Mouse (Mus musculus): ENCODE data around the gene Tspan14. TPM values are rescaled to one million over a fixed set of nuclear protein-coding genes. Genes with fewer than 3 reads are reported as not detected.

Gene Tspan14
- polyA plus RNA-seq, 1 experiment from 2014 or later = 77.3 TPM

GRCm38 (mm10) chr14:40885225-40885624, 81.4 kb downstream of the Tspan14 start:
- TF ChIP-seq CTCF (IDR thresholded peaks at IDR 0.05) (no peak), EP300 (IDR thresholded peaks at IDR 0.05) (no peak)
- Histone ChIP-seq H3K4me2 (replicated peaks; ENCODE audit: low read depth, low read length) (peak overlapping the region; percentile 32), H3K27me3 (replicated peaks; ENCODE audit: insufficient read depth, low read length) (no peaks in the 10 kb centered on the region), H3K4me1 (ENCODE audit: insufficient read depth, low read depth, low read length) (no peaks in the 10 kb centered on the region; the same call in 1 of the 2 replicates), H3K9ac (replicated peaks; ENCODE audit: low read depth) (no peak overlapping the region), H3K36me3 (ENCODE audit: insufficient read depth, low read length) (no peaks in the 10 kb centered on the region), H3K9me3 (ENCODE audit: low read length) (no peaks in the 10 kb centered on the region), H3K4me3 (ENCODE audit: low read depth, low read length) (peak overlapping the region; percentile 10; the same call in 1 of the 2 replicates), H3K27ac (ENCODE audit: low read length) (peak overlapping the region; percentile 66)
- peak; percentile 72 for DNase-seq (ENCODE audit: low spot score)
- peak; percentile 83 for ATAC-seq
- 17% methylated on average over 4 of the region's 4 CpGs for WGBS

- no peak for DNase-seq (ENCODE audit: low spot score)
- H3K27ac ChIP-seq (ENCODE audit: low read length) = no peak overlapping the region
- no peaks in the 10 kb centered on the region for H3K4me1 ChIP-seq (ENCODE audit: insufficient read depth, low read depth, low read length)
- no peak overlapping the region for H3K4me2 ChIP-seq (replicated peaks; ENCODE audit: low read depth, low read length)
- H3K27me3 ChIP-seq (replicated peaks; ENCODE audit: insufficient read depth, low read length) = no peaks in the 10 kb centered on the region
- H3K4me3 ChIP-seq (ENCODE audit: low read depth, low read length) = no peak overlapping the region
- H3K9ac ChIP-seq (replicated peaks; ENCODE audit: low read depth) = no peak overlapping the region
- no peaks in the 10 kb centered on the region for H3K36me3 ChIP-seq (ENCODE audit: insufficient read depth, low read length)
- no peaks in the 10 kb centered on the region for H3K9me3 ChIP-seq (ENCODE audit: low read length)
- TF ChIP-seq CTCF (IDR thresholded peaks at IDR 0.05) = no peak
- no peak for TF ChIP-seq EP300 (IDR thresholded peaks at IDR 0.05)
- ATAC-seq = no peak
Measured at GRCm38 (mm10) chr14:40874565-40874964, 92.0 kb downstream of the Tspan14 start.

GRCm38 (mm10) chr14:40873961-40874360, 92.6 kb downstream of the Tspan14 start:
- Histone ChIP-seq H3K27ac (ENCODE audit: low read length) (no peak overlapping the region), H3K36me3 (ENCODE audit: insufficient read depth, low read length) (no peaks in the 10 kb centered on the region), H3K4me3 (ENCODE audit: low read depth, low read length) (no peak overlapping the region), H3K27me3 (replicated peaks; ENCODE audit: insufficient read depth, low read length) (no peaks in the 10 kb centered on the region), H3K4me1 (ENCODE audit: insufficient read depth, low read depth, low read length) (no peaks in the 10 kb centered on the region), H3K9me3 (ENCODE audit: low read length) (no peaks in the 10 kb centered on the region), H3K4me2 (replicated peaks; ENCODE audit: low read depth, low read length) (no peak overlapping the region), H3K9ac (replicated peaks; ENCODE audit: low read depth) (no peak overlapping the region)
- WGBS = 83% methylated on average over 5 of the region's 5 CpGs
- no peak for DNase-seq (ENCODE audit: low spot score)
- no peak for ATAC-seq
- TF ChIP-seq CTCF (IDR thresholded peaks at IDR 0.05) (no peak), EP300 (IDR thresholded peaks at IDR 0.05) (no peak)

GRCm38 (mm10) chr14:40870598-40870997, 96.0 kb downstream of the Tspan14 start:
- H3K4me1 ChIP-seq (ENCODE audit: insufficient read depth, low read depth, low read length) = no peaks in the 10 kb centered on the region
- WGBS = 57% methylated on average over 3 of the region's 3 CpGs

GRCm38 (mm10) chr14:40864811-40865514, 101.6 kb downstream of the Tspan14 start:
- H3K9ac ChIP-seq (replicated peaks; ENCODE audit: low read depth) = no peak overlapping the region
- no peaks in the 10 kb centered on the region for H3K36me3 ChIP-seq (ENCODE audit: insufficient read depth, low read length)
- no peak overlapping the region for H3K27ac ChIP-seq (ENCODE audit: low read length)
- no peaks in the 10 kb centered on the region for H3K27me3 ChIP-seq (replicated peaks; ENCODE audit: insufficient read depth, low read length)
- H3K4me3 ChIP-seq (ENCODE audit: low read depth, low read length) = no peak overlapping the region
- no peaks in the 10 kb centered on the region for H3K4me1 ChIP-seq (ENCODE audit: insufficient read depth, low read depth, low read length)
- peak; percentile 10 for DNase-seq (ENCODE audit: low spot score)
- no peaks in the 10 kb centered on the region for H3K9me3 ChIP-seq (ENCODE audit: low read length)
- no peak for TF ChIP-seq EP300 (IDR thresholded peaks at IDR 0.05)
- no peak for TF ChIP-seq CTCF (IDR thresholded peaks at IDR 0.05)
- 56% methylated on average over 6 of the region's 6 CpGs for WGBS
- ATAC-seq = no peak
- no peak overlapping the region for H3K4me2 ChIP-seq (replicated peaks; ENCODE audit: low read depth, low read length)

More at GRCm38 (mm10) chr14:40870598-40870997, 96.0 kb downstream of the Tspan14 start:
- Histone ChIP-seq H3K27ac (ENCODE audit: low read length) (no peak overlapping the region), H3K36me3 (ENCODE audit: insufficient read depth, low read length) (no peaks in the 10 kb centered on the region), H3K9ac (replicated peaks; ENCODE audit: low read depth) (no peak overlapping the region), H3K4me3 (ENCODE audit: low read depth, low read length) (no peak overlapping the region), H3K9me3 (ENCODE audit: low read length) (no peaks in the 10 kb centered on the region), H3K27me3 (replicated peaks; ENCODE audit: insufficient read depth, low read length) (no peaks in the 10 kb centered on the region), H3K4me2 (replicated peaks; ENCODE audit: low read depth, low read length) (no peak overlapping the region)
- ATAC-seq (no peak), DNase-seq (ENCODE audit: low spot score) (no peak)
- TF ChIP-seq EP300 (IDR thresholded peaks at IDR 0.05) (no peak), CTCF (IDR thresholded peaks at IDR 0.05) (no peak)

- Histone ChIP-seq H3K4me1 (ENCODE audit: insufficient read depth, low read depth, low read length) (no peaks in the 10 kb centered on the region), H3K9me3 (ENCODE audit: low read length) (no peaks in the 10 kb centered on the region), H3K27me3 (replicated peaks; ENCODE audit: insufficient read depth, low read length) (no peaks in the 10 kb centered on the region), H3K4me2 (replicated peaks; ENCODE audit: low read depth, low read length) (no peak overlapping the region), H3K9ac (replicated peaks; ENCODE audit: low read depth) (no peak overlapping the region), H3K27ac (ENCODE audit: low read length) (no peak overlapping the region), H3K36me3 (ENCODE audit: insufficient read depth, low read length) (no peaks in the 10 kb centered on the region), H3K4me3 (ENCODE audit: low read depth, low read length) (no peak overlapping the region)
- DNase-seq (ENCODE audit: low spot score) (no peak), ATAC-seq (no peak)
- no peak for TF ChIP-seq EP300 (IDR thresholded peaks at IDR 0.05)
- no peak for TF ChIP-seq CTCF (IDR thresholded peaks at IDR 0.05)
- 82% methylated on average over 3 of the region's 3 CpGs for WGBS
Measured at GRCm38 (mm10) chr14:40863659-40864058, 102.9 kb downstream of the Tspan14 start.
